Mouse (Mus musculus) kidney, postnatal 0 days (tissue): ENCODE measurements around the gene Cyp4f39. TPM values are rescaled to one million over a fixed set of nuclear protein-coding genes. Genes with fewer than 3 reads are reported as not detected.

Experiments
- ATAC-seq: fragments of 200-750 bp; cut with Nextera tagmentation; replicated peaks from 2 replicates; pipeline ENCODE4 v1.8.0; 2017; ENCODE audit warnings: low read depth, moderate number of reproducible peaks, moderate TSS enrichment, moderate library complexity; ENCODE audit not compliant: low FRiP score
- DNase-seq: peaks from one replicate; pipeline ENCODE4 v3.0.0-alpha.2; 2016; ENCODE audit warnings: low spot score
- H3K27ac ChIP-seq: fragments of 300-500 bp; sonication (generic); 2 replicates; pipeline ENCODE4 v1.5.1; 2014; ENCODE audit warnings: mild to moderate bottlenecking
- H3K27me3 ChIP-seq: fragments of 300-500 bp; sonication (generic); 2 replicates; pipeline ENCODE4 v1.6.1; 2014; ENCODE audit warnings: low read length, mixed read lengths; ENCODE audit not compliant: insufficient read depth
- H3K36me3 ChIP-seq: fragments of 300-500 bp; sonication (generic); 2 replicates; pipeline ENCODE4 v1.6.1; 2014; ENCODE audit warnings: low read length, mixed read lengths; ENCODE audit not compliant: insufficient read depth
- H3K4me1 ChIP-seq: fragments of 300-500 bp; sonication (generic); replicated peaks from 2 replicates; pipeline ENCODE4 v1.6.1; 2014; ENCODE audit warnings: antibody characterized with exemption, low read length, mixed read lengths; ENCODE audit not compliant: insufficient read depth
- H3K4me2 ChIP-seq: fragments of 300-500 bp; sonication (generic); 2 replicates; pipeline ENCODE4 v1.6.1; 2014; ENCODE audit warnings: mild to moderate bottlenecking, low read length, moderate library complexity, mixed read lengths
- H3K4me3 ChIP-seq: fragments of 300-500 bp; sonication (generic); replicated peaks from 2 replicates; pipeline ENCODE4 v1.5.1; 2014; ENCODE audit warnings: low read depth, low read length
- H3K9ac ChIP-seq: fragments of 300-500 bp; sonication (generic); 2 replicates; pipeline ENCODE4 v1.6.1; 2014; ENCODE audit warnings: low read depth, low read length
- H3K9me3 ChIP-seq: fragments of 300-500 bp; sonication (generic); replicated peaks from 2 replicates; pipeline ENCODE4 v1.6.1; 2016; ENCODE audit warnings: low read length, inconsistent platforms, mixed read lengths
- CTCF ChIP-seq: IDR thresholded peaks from 2 replicates; pipeline ENCODE4 v1.5.1; 2016; ENCODE audit warnings: antibody characterized with exemption, low read depth, mild to moderate bottlenecking, moderate library complexity
- WGBS: fragments of 180-500 bp; shearing (Covaris S2); extraction: QIAGEN DNeasy Blood & Tissue Kit; methylation state at CpG from one replicate; pipeline ENCODE4 v1.1.7; 2014; 5-methylcytosine and 5-hydroxymethylcytosine counted together
- polyA plus RNA-seq: library from polyadenylated mRNA; unstranded; fragments of >200 nt; fragmentation: Nextera tagmentation; extraction: Ambion mirVana; gene quantifications from 2 replicates; pipeline ENCODE4 v1.2.1, GENCODE M21; 2015

The Cyp4f39 gene
- polyA plus RNA-seq, 1 experiment from 2014 or later: 0.54 TPM

GRCm38 (mm10) chr17:32454997-32455396, 2.5 kb downstream of the Cyp4f39 start:
- DNase-seq (no peak), ATAC-seq (no peak)
- no peak overlapping the region for H3K4me3 ChIP-seq
- 44% methylated on average over 2 of the region's 2 CpGs for WGBS
- H3K9me3 ChIP-seq: no peaks in the 10 kb centered on the region
- H3K4me2 ChIP-seq: no peak overlapping the region
- no peak overlapping the region for H3K27ac ChIP-seq
- TF ChIP-seq CTCF: no peak
- H3K4me1 ChIP-seq: no peaks in the 10 kb centered on the region
- no peak overlapping the region for H3K9ac ChIP-seq
- H3K27me3 ChIP-seq: no peaks in the 10 kb centered on the region
- no peaks in the 10 kb centered on the region for H3K36me3 ChIP-seq

GRCm38 (mm10) chr17:32468494-32468893, 16.0 kb downstream of the Cyp4f39 start:
- H3K9ac ChIP-seq: no peak overlapping the region
- H3K4me1 ChIP-seq: no peaks in the 10 kb centered on the region
- H3K4me2 ChIP-seq: no peak overlapping the region
- H3K27ac ChIP-seq: no peak overlapping the region
- DNase-seq (no peak), ATAC-seq (no peak)
- no peaks in the 10 kb centered on the region for H3K36me3 ChIP-seq
- no peak overlapping the region for H3K4me3 ChIP-seq
- H3K27me3 ChIP-seq: no peaks in the 10 kb centered on the region
- no peaks in the 10 kb centered on the region for H3K9me3 ChIP-seq
- 55% methylated on average over 7 of the region's 7 CpGs for WGBS
- TF ChIP-seq CTCF: no peak

- DNase-seq (no peak), ATAC-seq (no peak)
- no peaks in the 10 kb centered on the region for H3K4me1 ChIP-seq
- 82% methylated on average over 4 of the region's 4 CpGs for WGBS
- H3K27me3 ChIP-seq: no peaks in the 10 kb centered on the region
- H3K9me3 ChIP-seq: no peaks in the 10 kb centered on the region
- H3K36me3 ChIP-seq: no peaks in the 10 kb centered on the region
- H3K4me2 ChIP-seq: no peak overlapping the region
- TF ChIP-seq CTCF: no peak
- H3K4me3 ChIP-seq: no peak overlapping the region
- no peak overlapping the region for H3K27ac ChIP-seq
- H3K9ac ChIP-seq: no peak overlapping the region
These were observed 18.3 kb downstream of the Cyp4f39 start for GRCm38 (mm10) chr17:32470795-32471194.

GRCm38 (mm10) chr17:32472176-32472575, 19.7 kb downstream of the Cyp4f39 start:
- H3K4me3 ChIP-seq: no peak overlapping the region
- no peak overlapping the region for H3K27ac ChIP-seq
- 58% methylated on average over 7 of the region's 7 CpGs for WGBS
- no peak for TF ChIP-seq CTCF
- DNase-seq: no peak
- H3K9ac ChIP-seq: no peak overlapping the region
- H3K4me2 ChIP-seq: no peak overlapping the region
- ATAC-seq: no peak
- H3K4me1 ChIP-seq: no peaks in the 10 kb centered on the region
- no peaks in the 10 kb centered on the region for H3K9me3 ChIP-seq
- H3K27me3 ChIP-seq: no peaks in the 10 kb centered on the region
- H3K36me3 ChIP-seq: no peaks in the 10 kb centered on the region

GRCm38 (mm10) chr17:32474954-32475560, 22.5 kb downstream of the Cyp4f39 start:
- Histone ChIP-seq H3K9me3 (no peaks in the 10 kb centered on the region), H3K27ac (no peak overlapping the region), H3K9ac (no peak overlapping the region), H3K4me1 (no peaks in the 10 kb centered on the region), H3K4me2 (no peak overlapping the region), H3K27me3 (no peaks in the 10 kb centered on the region), H3K36me3 (no peaks in the 10 kb centered on the region), H3K4me3 (no peak overlapping the region)
- DNase-seq: no peak
- ATAC-seq: no peak
- whole genome bisulfite sequencing: 83% methylated on average over 5 of the region's 5 CpGs
- TF ChIP-seq CTCF: no peak

- Histone ChIP-seq H3K27me3 (no peaks in the 10 kb centered on the region), H3K4me2 (no peak overlapping the region), H3K4me1 (no peaks in the 10 kb centered on the region), H3K27ac (no peak overlapping the region), H3K9ac (no peak overlapping the region), H3K36me3 (no peaks in the 10 kb centered on the region), H3K9me3 (no peaks in the 10 kb centered on the region), H3K4me3 (no peak overlapping the region)
- ATAC-seq (no peak), DNase-seq (no peak)
- WGBS: 95% methylated on average over 1 of the region's 1 CpGs
- TF ChIP-seq CTCF: no peak
These were observed 24.7 kb downstream of the Cyp4f39 start for GRCm38 (mm10) chr17:32477204-32477603.

GRCm38 (mm10) chr17:32478727-32479126, 26.2 kb downstream of the Cyp4f39 start:
- no peaks in the 10 kb centered on the region for H3K9me3 ChIP-seq
- no peak for TF ChIP-seq CTCF
- H3K27me3 ChIP-seq: no peaks in the 10 kb centered on the region
- H3K4me1 ChIP-seq: no peaks in the 10 kb centered on the region
- H3K4me2 ChIP-seq: no peak overlapping the region
- no peaks in the 10 kb centered on the region for H3K36me3 ChIP-seq
- no peak overlapping the region for H3K27ac ChIP-seq
- DNase-seq (no peak), ATAC-seq (no peak)
- no peak overlapping the region for H3K9ac ChIP-seq
- no peak overlapping the region for H3K4me3 ChIP-seq
- WGBS: 65% methylated on average over 2 of the region's 2 CpGs
